Mouse (Mus musculus): ENCODE results near the gene Nckap5.

Nckap5 gene

DNA sequence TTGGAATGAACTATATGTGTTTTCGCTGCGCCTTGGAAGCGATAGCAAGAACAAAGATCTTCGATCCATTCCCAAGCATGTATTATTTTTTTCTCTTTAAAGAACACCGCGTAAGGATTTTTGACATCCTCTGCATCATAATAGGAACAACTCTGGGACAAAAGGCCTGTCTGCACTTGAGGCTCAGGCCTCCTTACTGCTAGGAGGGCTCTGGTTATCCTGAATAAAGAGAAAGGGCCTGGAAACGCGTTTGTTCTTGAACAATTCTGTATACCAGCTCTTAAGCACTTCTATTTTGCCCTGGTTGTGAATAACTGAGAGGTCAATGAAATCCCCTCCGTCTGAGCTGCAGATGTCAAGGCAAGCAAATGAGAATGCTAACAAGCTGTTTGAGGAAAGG, 937.4 kb downstream of the Nckap5 start:
- in situ Hi-C loops (cut with MseI, MboI) = no loop called here

DNA sequence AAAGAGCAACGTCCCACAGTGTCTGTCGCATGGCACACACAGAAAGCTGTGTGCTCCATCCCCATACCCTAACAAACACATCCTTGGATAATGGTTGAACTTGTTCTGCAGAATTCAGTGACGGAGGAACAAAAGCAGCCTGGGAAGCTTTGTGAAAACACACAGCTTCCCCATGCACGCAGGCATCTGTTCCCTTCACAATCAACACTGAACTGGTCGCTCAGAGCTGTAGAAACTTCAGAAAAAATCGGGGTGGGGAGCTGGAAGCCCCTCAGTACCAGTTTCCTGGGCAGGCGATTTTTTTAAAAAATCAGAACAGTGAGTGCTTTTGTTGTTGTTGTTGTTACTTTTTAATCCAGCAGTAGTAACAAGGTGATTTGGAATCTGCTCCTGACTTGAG, 960.5 kb downstream of the Nckap5 start:
- in situ Hi-C loops (cut with MseI, MboI) = no loop called here
